Mouse (Mus musculus) cortical plate, adult 2 months (tissue): ENCODE results near the gene Crybb1. TPM values are rescaled to one million over a fixed set of nuclear protein-coding genes. Genes with fewer than 3 reads are reported as not detected.

Source experiments
- H3K27ac ChIP-seq: fragments of 200-500 bp; 2 replicates; pipeline ENCODE4 v1.5.1; 2012; ENCODE audit warnings: low read length, control low read depth, inconsistent platforms; ENCODE audit not compliant: insufficient read depth
- H3K4me1 ChIP-seq: fragments of 200-500 bp; 2 replicates; pipeline ENCODE4 v1.6.1; 2011; ENCODE audit warnings: low read length; ENCODE audit not compliant: control insufficient read depth, insufficient read depth
- H3K4me3 ChIP-seq: fragments of 200-500 bp; 2 replicates; pipeline ENCODE4 v1.5.1; 2011; ENCODE audit warnings: mild to moderate bottlenecking, low read length, control low read depth; ENCODE audit not compliant: insufficient read depth
- CTCF ChIP-seq: fragments of 200-500 bp; IDR thresholded peaks from 2 replicates; pipeline ENCODE4 v1.5.1; 2011; ENCODE audit warnings: mild to moderate bottlenecking, control low read depth, low read length; ENCODE audit not compliant: insufficient read depth; ENCODE audit errors: extremely low read depth
- POLR2A ChIP-seq: fragments of 200-500 bp; IDR thresholded peaks from 2 replicates; pipeline ENCODE4 v1.6.1; 2011; ENCODE audit warnings: mild to moderate bottlenecking, low read length, control low read depth; ENCODE audit not compliant: insufficient read depth; ENCODE audit errors: extremely low read depth
- polyA plus RNA-seq: library from polyadenylated mRNA; depleted of rRNA; stranded (reverse); fragments of >200 nt; gene quantifications from 2 replicates; pipeline ENCODE4 v1.2.3, GENCODE M21; 2012

Crybb1 gene
- polyA plus RNA-seq, 1 experiment, result 7.5 TPM

GRCm38 (mm10) chr5:112282123-112282779, 26.6 kb downstream of the Crybb1 start:
- H3K27ac ChIP-seq, result no peak overlapping the region

GRCm38 (mm10) chr5:112282780-112283482, 27.3 kb downstream of the Crybb1 start:
- no peak for TF ChIP-seq POLR2A
- TF ChIP-seq CTCF, result no peak
- peaks cover 7% of the 10 kb centered on the region for H3K4me1 ChIP-seq
- H3K4me3 ChIP-seq, result no peak overlapping the region
- no peak overlapping the region for H3K27ac ChIP-seq

More at GRCm38 (mm10) chr5:112282123-112282779, 26.6 kb downstream of the Crybb1 start:
- no peak overlapping the region for H3K4me3 ChIP-seq
- no peak for TF ChIP-seq CTCF
- H3K4me1 ChIP-seq, result peaks cover 9% of the 10 kb centered on the region

GRCm38 (mm10) chr5:112283543-112284202, 28.1 kb downstream of the Crybb1 start:
- TF ChIP-seq CTCF, result no peak
- no peak for TF ChIP-seq POLR2A
- H3K27ac ChIP-seq, result no peak overlapping the region

DNA sequence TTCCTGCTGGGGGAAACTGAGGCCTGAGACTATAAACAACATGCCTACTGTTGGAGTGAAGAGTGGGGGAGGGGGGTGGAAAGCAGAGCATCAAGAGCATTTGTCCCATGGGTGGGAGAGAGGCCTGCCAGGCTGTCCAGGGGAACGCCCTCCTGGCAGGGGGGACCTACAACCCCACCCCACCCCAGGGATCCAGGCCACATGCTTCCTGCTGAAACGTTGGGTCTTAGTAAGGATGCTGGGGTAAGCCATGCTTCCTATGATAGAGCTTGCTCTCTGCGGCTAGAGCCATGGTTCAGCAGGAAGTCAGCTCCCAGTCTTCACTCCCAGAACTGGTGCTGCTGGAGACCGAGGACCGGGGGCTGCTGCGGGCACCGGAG, 28.6 kb downstream of the Crybb1 start:
- no peak for TF ChIP-seq POLR2A
- no peak for TF ChIP-seq CTCF
- H3K27ac ChIP-seq, result no peak overlapping the region
- peaks cover 5% of the 10 kb centered on the region for H3K4me1 ChIP-seq

More at GRCm38 (mm10) chr5:112283543-112284202, 28.1 kb downstream of the Crybb1 start:
- H3K4me3 ChIP-seq, result no peak overlapping the region
- peaks cover 5% of the 10 kb centered on the region for H3K4me1 ChIP-seq

GRCm38 (mm10) chr5:112285548-112286085, 30.0 kb downstream of the Crybb1 start:
- Histone ChIP-seq H3K27ac (no peak overlapping the region), H3K4me1 (peaks cover 4% of the 10 kb centered on the region), H3K4me3 (no peak overlapping the region)
- TF ChIP-seq CTCF (no peak), POLR2A (no peak)

More for the DNA sequence above, 28.6 kb downstream of the Crybb1 start:
- H3K4me3 ChIP-seq, result no peak overlapping the region

DNA sequence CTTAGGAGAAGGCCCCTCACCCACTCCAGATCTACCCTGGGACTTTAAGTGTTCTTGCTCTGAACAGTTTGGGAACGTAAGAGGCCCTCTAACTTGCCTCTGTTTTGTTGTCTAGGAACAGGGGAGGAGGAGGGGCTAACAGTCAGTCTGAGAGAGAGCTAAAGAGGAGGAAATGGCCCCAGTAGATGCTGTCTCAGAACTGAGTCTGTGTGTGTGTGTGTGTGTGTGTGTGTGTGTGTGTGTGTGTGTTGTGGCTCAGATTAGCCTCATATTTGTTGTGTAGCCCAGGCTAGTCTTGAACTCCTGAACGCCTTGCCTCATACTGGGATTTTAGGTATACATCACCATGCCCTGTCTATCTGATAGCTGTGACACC, 31.0 kb downstream of the Crybb1 start:
- peaks cover 4% of the 10 kb centered on the region for H3K4me1 ChIP-seq
- H3K4me3 ChIP-seq, result no peak overlapping the region
- H3K27ac ChIP-seq, result no peak overlapping the region
- no peak for TF ChIP-seq CTCF
- TF ChIP-seq POLR2A, result no peak

DNA sequence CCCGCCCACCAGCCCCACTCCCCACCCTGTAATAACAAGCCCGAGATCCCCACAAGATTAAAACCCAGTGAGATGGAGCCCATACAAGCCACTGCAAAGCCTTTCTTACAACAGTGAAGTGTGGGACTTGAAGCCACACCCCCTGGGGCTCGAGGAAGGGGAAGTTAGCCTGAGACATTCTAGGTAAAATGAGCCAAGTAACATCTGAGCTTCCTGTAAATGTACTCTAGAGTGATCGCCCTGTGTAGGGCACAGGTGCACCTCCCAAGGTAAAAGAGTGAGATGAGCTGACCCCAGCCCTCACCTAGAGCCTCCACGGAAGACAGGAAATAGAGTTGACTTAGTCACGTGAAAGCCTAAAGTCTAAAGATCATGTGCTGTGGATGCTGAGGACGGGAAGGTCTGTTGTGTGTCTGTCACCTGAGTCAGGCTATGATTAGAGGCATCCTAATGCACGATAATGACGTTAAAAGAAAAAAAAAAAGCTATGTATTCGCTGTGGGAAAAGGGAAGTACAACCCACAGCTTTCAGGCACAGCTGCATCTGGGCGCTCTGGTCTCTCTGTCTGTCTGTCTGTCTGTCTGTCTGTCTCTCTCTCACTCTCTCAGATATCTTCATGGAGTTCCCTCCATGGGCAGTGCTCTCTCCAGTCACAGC, 31.5 kb downstream of the Crybb1 start:
- 0 out of 2 replicates have a peak overlapping the region, but pooled peaks have one; percentile 52 for H3K27ac ChIP-seq
- no peak overlapping the region for H3K4me3 ChIP-seq
- TF ChIP-seq POLR2A, result no peak
- no peak for TF ChIP-seq CTCF
- H3K4me1 ChIP-seq, result peaks cover 4% of the 10 kb centered on the region

DNA sequence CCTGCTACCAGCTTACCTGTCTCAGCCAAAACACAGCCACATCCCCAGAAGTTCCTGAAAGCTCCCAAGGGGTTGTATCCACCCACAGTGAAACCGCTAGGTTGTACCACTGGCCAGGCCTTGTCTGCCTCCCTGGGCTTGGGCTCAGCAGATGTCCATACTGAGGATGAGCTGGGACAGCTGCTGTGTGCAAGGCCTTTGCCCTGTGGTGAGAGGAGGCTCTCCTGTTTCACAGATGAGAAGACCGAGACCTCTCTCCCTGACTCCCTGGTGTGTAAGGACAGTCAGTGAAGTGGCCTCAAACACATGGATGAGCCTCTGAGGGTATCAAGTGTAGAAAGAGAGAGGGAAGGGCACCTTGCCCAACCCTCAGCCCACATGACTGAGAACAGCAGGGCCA, 32.0 kb downstream of the Crybb1 start:
- no peak for TF ChIP-seq CTCF
- TF ChIP-seq POLR2A, result no peak
- H3K4me3 ChIP-seq, result no peak overlapping the region
- H3K27ac ChIP-seq, result no peak overlapping the region
- peaks cover 6% of the 10 kb centered on the region for H3K4me1 ChIP-seq
